Mouse (Mus musculus): Measurements from ENCODE around the gene Gprasp1. TPM values are rescaled to one million over a fixed set of nuclear protein-coding genes. Genes with fewer than 3 reads are reported as not detected.
"Not testable (repeated sequence)": the region's sequence is repeated elsewhere in the genome, so short reads cannot be mapped to it uniquely, and the experiment has no call there.

Gprasp1 gene
- polyA plus RNA-seq, 1 experiment from 2014 or later = 52.8 TPM

- H3K27me3 ChIP-seq (ENCODE audit: poor library complexity, severe bottlenecking) = peaks cover 15% of the 10 kb centered on the region
- H3K4me3 ChIP-seq = no peak overlapping the region
- no peaks in the 10 kb centered on the region for H3K4me1 ChIP-seq
- no peak overlapping the region for H3K27ac ChIP-seq
- H3K9me3 ChIP-seq = no peaks in the 10 kb centered on the region
- no peaks in the 10 kb centered on the region for H3K36me3 ChIP-seq (replicated peaks)
- no peak for DNase-seq (ENCODE audit: extremely low spot score, low spot score)
Observed at GRCm38 (mm10) chrX:135791536-135791935, 49.0 kb downstream of the Gprasp1 start.

GRCm38 (mm10) chrX:135792326-135792725 is 49.8 kb downstream of the Gprasp1 start:
- Histone ChIP-seq H3K27me3 (ENCODE audit: poor library complexity, severe bottlenecking) (peaks cover 15% of the 10 kb centered on the region), H3K4me3 (no peak overlapping the region), H3K36me3 (replicated peaks) (no peaks in the 10 kb centered on the region), H3K9me3 (no peaks in the 10 kb centered on the region), H3K4me1 (no peaks in the 10 kb centered on the region), H3K27ac (no peak overlapping the region)
- WGBS = 90% methylated on average over 6 of the region's 6 CpGs
- DNase-seq (ENCODE audit: extremely low spot score, low spot score) = no peak

GRCm38 (mm10) chrX:135795591-135796304 is 53.2 kb downstream of the Gprasp1 start:
- peak; percentile 51 for DNase-seq (ENCODE audit: extremely low spot score, low spot score)
- Histone ChIP-seq H3K27me3 (ENCODE audit: poor library complexity, severe bottlenecking) (peaks cover 21% of the 10 kb centered on the region; the same call in 1 of the 2 replicates), H3K36me3 (replicated peaks) (peaks cover 21% of the 10 kb centered on the region), H3K27ac (peak overlapping the region; percentile 82), H3K4me3 (peak overlapping the region; percentile 64)
- H3K9me3 ChIP-seq, H3K4me1 ChIP-seq: not testable (repeated sequence)
- 12% methylated on average over 24 of the region's 27 CpGs for WGBS

GRCm38 (mm10) chrX:135796305-135797211 is 54.0 kb downstream of the Gprasp1 start:
- Histone ChIP-seq H3K4me3 (peak overlapping the region; percentile 64), H3K27me3 (ENCODE audit: poor library complexity, severe bottlenecking) (peaks cover 21% of the 10 kb centered on the region; the same call in 1 of the 2 replicates), H3K36me3 (replicated peaks) (peaks cover 29% of the 10 kb centered on the region), H3K27ac (peak overlapping the region; percentile 82)
- H3K4me1 ChIP-seq, H3K9me3 ChIP-seq: not testable (repeated sequence)
- peak; percentile 16 for DNase-seq (ENCODE audit: extremely low spot score, low spot score)
- WGBS = 27% methylated on average over 26 of the region's 26 CpGs

GRCm38 (mm10) chrX:135797212-135797644 is 54.7 kb downstream of the Gprasp1 start, which contains the start of gene Bhlhb9:
Gene Bhlhb9 (plus strand): TSS chrX:135797594.
- not testable (repeated sequence) for H3K9me3 ChIP-seq, H3K4me1 ChIP-seq
- Histone ChIP-seq H3K27me3 (ENCODE audit: poor library complexity, severe bottlenecking) (peaks cover 28% of the 10 kb centered on the region), H3K36me3 (replicated peaks) (peaks cover 35% of the 10 kb centered on the region), H3K27ac (peak within 1 kb of the TSS; percentile 82), H3K4me3 (peak within 1 kb of the TSS; percentile 64)
- peak; percentile 14 for DNase-seq (ENCODE audit: extremely low spot score, low spot score)
- WGBS = 35% methylated on average over 4 of the region's 5 CpGs

- H3K36me3 ChIP-seq (replicated peaks) = peaks cover 30% of the 10 kb centered on the region
- no peaks in the 10 kb centered on the region for H3K4me1 ChIP-seq
- no peak overlapping the region for H3K27ac ChIP-seq
- peaks cover 34% of the 10 kb centered on the region for H3K27me3 ChIP-seq (ENCODE audit: poor library complexity, severe bottlenecking)
- H3K4me3 ChIP-seq = no peak overlapping the region
- H3K9me3 ChIP-seq = no peaks in the 10 kb centered on the region
- 79% methylated on average over 3 of the region's 3 CpGs for WGBS
- DNase-seq (ENCODE audit: extremely low spot score, low spot score) = no peak
Observed at GRCm38 (mm10) chrX:135804149-135804548, 61.6 kb downstream of the Gprasp1 start.

- Histone ChIP-seq H3K36me3 (replicated peaks) (peaks cover 14% of the 10 kb centered on the region), H3K27ac (no peak overlapping the region), H3K9me3 (no peaks in the 10 kb centered on the region), H3K4me3 (no peak overlapping the region), H3K27me3 (ENCODE audit: poor library complexity, severe bottlenecking) (peaks cover 21% of the 10 kb centered on the region), H3K4me1 (no peaks in the 10 kb centered on the region)
- no peak for DNase-seq (ENCODE audit: extremely low spot score, low spot score)
- 23% methylated on average over 1 of the region's 1 CpGs for WGBS
Observed at GRCm38 (mm10) chrX:135805780-135806179, 63.2 kb downstream of the Gprasp1 start.

- not testable (repeated sequence) for H3K4me3 ChIP-seq, H3K9me3 ChIP-seq
- 39% methylated on average over 1 of the region's 1 CpGs for WGBS
Observed at GRCm38 (mm10) chrX:135835896-135836295, 93.4 kb downstream of the Gprasp1 start.

GRCm38 (mm10) chrX:135837896-135838295 is 95.4 kb downstream of the Gprasp1 start:
- Histone ChIP-seq H3K9me3 (no peaks in the 10 kb centered on the region), H3K27ac (no peak overlapping the region), H3K36me3 (replicated peaks) (peaks cover 6% of the 10 kb centered on the region; the same call in 1 of the 2 replicates), H3K27me3 (ENCODE audit: poor library complexity, severe bottlenecking) (peaks cover 25% of the 10 kb centered on the region), H3K4me1 (0 out of 2 replicates have a peak, but pooled peaks cover 4% of the 10 kb centered on the region), H3K4me3 (no peak overlapping the region)
- WGBS = 84% methylated on average over 2 of the region's 2 CpGs
- DNase-seq (ENCODE audit: extremely low spot score, low spot score) = no peak

More at GRCm38 (mm10) chrX:135835896-135836295, 93.4 kb downstream of the Gprasp1 start:
- not testable (repeated sequence) for DNase-seq (ENCODE audit: extremely low spot score, low spot score); H3K36me3 ChIP-seq (replicated peaks); H3K27ac ChIP-seq; H3K4me1 ChIP-seq
- H3K27me3 ChIP-seq (ENCODE audit: poor library complexity, severe bottlenecking) = peaks cover 25% of the 10 kb centered on the region

GRCm38 (mm10) chrX:135838521-135839360 is 96.2 kb downstream of the Gprasp1 start, which contains the start of gene Gprasp2:
Gene Gprasp2 (plus strand): TSS chrX:135839034.
- not testable (repeated sequence) for H3K9me3 ChIP-seq; H3K36me3 ChIP-seq (replicated peaks); H3K4me1 ChIP-seq
- WGBS = 25% methylated on average over 31 of the region's 32 CpGs
- Histone ChIP-seq H3K27me3 (ENCODE audit: poor library complexity, severe bottlenecking) (peaks cover 25% of the 10 kb centered on the region), H3K4me3 (peak within 1 kb of the TSS; percentile 59), H3K27ac (peak within 1 kb of the TSS; percentile 67)
- peak; percentile 34 for DNase-seq (ENCODE audit: extremely low spot score, low spot score)

- Histone ChIP-seq H3K27ac (peak overlapping the region; percentile 60; the same call in 1 of the 2 replicates), H3K27me3 (ENCODE audit: poor library complexity, severe bottlenecking) (peaks cover 25% of the 10 kb centered on the region), H3K4me3 (peak overlapping the region; percentile 59)
- WGBS = 19% methylated on average over 16 of the region's 17 CpGs
- H3K36me3 ChIP-seq (replicated peaks); DNase-seq (ENCODE audit: extremely low spot score, low spot score); H3K4me1 ChIP-seq; H3K9me3 ChIP-seq: not testable (repeated sequence)
Observed at GRCm38 (mm10) chrX:135839397-135840391, 97.2 kb downstream of the Gprasp1 start.
